Mouse (Mus musculus) urinary bladder, postnatal 14 days (tissue): Measurements from ENCODE around the gene Abhd2.
A peak's percentile ranks its signal among the peaks of the same experiment; 100 is the strongest.

Source experiments
- DNase-seq: peaks from one replicate; pipeline ENCODE4 v3.0.0; 2021; ENCODE audit warnings: low spot score

Gene Abhd2

GRCm38 (mm10) chr7:79323855-79324254, 50.9 kb downstream of the Abhd2 start:
- no peak for DNase-seq

GRCm38 (mm10) chr7:79328769-79329168, 55.8 kb downstream of the Abhd2 start:
- DNase-seq = no peak

- DNase-seq = no peak
Observed at GRCm38 (mm10) chr7:79331197-79331596, 58.2 kb downstream of the Abhd2 start.

- DNase-seq = no peak
Observed at GRCm38 (mm10) chr7:79333419-79333818, 60.4 kb downstream of the Abhd2 start.

GRCm38 (mm10) chr7:79336362-79336910, 63.4 kb downstream of the Abhd2 start:
- peak; percentile 33 for DNase-seq

GRCm38 (mm10) chr7:79345902-79346301, 72.9 kb downstream of the Abhd2 start:
- peak; percentile 75 for DNase-seq

GRCm38 (mm10) chr7:79346555-79347075, 73.6 kb downstream of the Abhd2 start:
- DNase-seq = no peak

GRCm38 (mm10) chr7:79347108-79347813, 74.3 kb downstream of the Abhd2 start:
- DNase-seq = no peak

GRCm38 (mm10) chr7:79348816-79349215, 75.8 kb downstream of the Abhd2 start:
- DNase-seq = no peak

- peak; percentile 74 for DNase-seq
Observed at GRCm38 (mm10) chr7:79349738-79350386, 76.9 kb downstream of the Abhd2 start.

GRCm38 (mm10) chr7:79358350-79359182, 85.6 kb downstream of the Abhd2 start:
- no peak for DNase-seq

GRCm38 (mm10) chr7:79359183-79359435, 86.1 kb downstream of the Abhd2 start:
- DNase-seq = no peak

GRCm38 (mm10) chr7:79360056-79360455, 87.1 kb downstream of the Abhd2 start:
- DNase-seq = no peak

GRCm38 (mm10) chr7:79362208-79362607, 89.2 kb downstream of the Abhd2 start:
- no peak for DNase-seq

GRCm38 (mm10) chr7:79362830-79363229, 89.8 kb downstream of the Abhd2 start:
- no peak for DNase-seq

- no peak for DNase-seq
Observed at GRCm38 (mm10) chr7:79363370-79364043, 90.5 kb downstream of the Abhd2 start.

- no peak for DNase-seq
Observed at GRCm38 (mm10) chr7:79368664-79369063, 95.7 kb downstream of the Abhd2 start.

- DNase-seq = no peak
Observed at GRCm38 (mm10) chr7:79369416-79369815, 96.4 kb downstream of the Abhd2 start.

- peak; percentile 78 for DNase-seq
Observed at GRCm38 (mm10) chr7:79371321-79371879, 98.4 kb downstream of the Abhd2 start.

GRCm38 (mm10) chr7:79374017-79374416, 101.0 kb downstream of the Abhd2 start:
- DNase-seq = no peak

GRCm38 (mm10) chr7:79375594-79375993, 102.6 kb downstream of the Abhd2 start:
- no peak for DNase-seq
